In the genomic region with DNA sequence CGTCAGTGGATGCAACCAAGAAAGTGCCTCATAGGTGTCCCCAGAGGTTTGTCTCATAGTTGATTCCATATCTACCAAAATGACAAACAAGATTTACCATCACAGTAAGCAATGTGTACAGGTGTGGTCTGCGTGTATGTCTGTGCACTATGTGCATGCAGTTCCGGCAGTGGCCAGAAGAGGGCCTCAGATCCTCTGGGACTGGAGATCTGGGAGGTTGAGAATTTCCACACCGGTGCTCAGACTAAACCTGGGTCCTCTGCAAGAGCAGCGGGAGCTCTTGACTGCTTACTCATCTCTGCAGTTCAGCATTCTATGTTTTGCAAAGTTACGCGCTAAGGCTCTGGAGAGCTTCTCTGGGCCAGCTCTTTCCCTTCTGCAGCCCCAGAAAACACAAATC, we compare ENCODE assay signal across 19 mouse cellular contexts. TPM values are rescaled to one million over a fixed set of nuclear protein-coding genes. Genes with fewer than 3 reads are reported as not detected.
DNase-seq lines count a peak whose midpoint lies in the region; ATAC-seq and TF ChIP-seq lines count a peak whose summit lies in the region.
"Had no signal": no experiment of that assay in that cellular context is flagged by ENCODE, and none has a peak within 500 bp of the region (broad histone marks: within the 10 kb centered on the region; RNA-seq: fewer than 3 reads in every experiment).

No protein-coding gene starts in this region.

- no peak overlapping the region for H3K4me2 ChIP-seq in forebrain, postnatal 0 days (ENCODE audit: low read depth)
- no peak overlapping the region for H3K4me2 ChIP-seq in forebrain, embryonic 14.5 days (ENCODE audit: low read length)
- no peak overlapping the region for H3K4me2 ChIP-seq in midbrain, postnatal 0 days (ENCODE audit: low read depth, low read length, poor library complexity, severe bottlenecking)
- H3K4me2 ChIP-seq in midbrain, embryonic 11.5 days = no peak overlapping the region
- H3K4me2 ChIP-seq: embryonic facial prominence, embryonic 12.5 days; kidney, embryonic 15.5 days had no signal

- no peak for ATAC-seq in forebrain, postnatal 0 days
- no peak for ATAC-seq in forebrain, embryonic 14.5 days
- no peak for ATAC-seq in midbrain, postnatal 0 days (ENCODE audit: low FRiP score)
- ATAC-seq in midbrain, embryonic 11.5 days (ENCODE audit: low FRiP score) = no peak

- no peak for DNase-seq in forebrain, postnatal 0 days
- DNase-seq in forebrain, embryonic 14.5 days (ENCODE audit: low spot score) = no peak
- DNase-seq in midbrain, postnatal 0 days (ENCODE audit: low spot score) = no peak
- no peak for DNase-seq in midbrain, embryonic 11.5 days (ENCODE audit: low spot score, missing footprints)
- DNase-seq in splenic B cell, adult 2 months (ENCODE audit: low read depth, low spot score) = peak; percentile 24
- DNase-seq in urinary bladder, postnatal 36 days (ENCODE audit: low spot score in 2 of 2) = no peak
- DNase-seq in right cerebral cortex, postnatal 14 days = no peak
- DNase-seq: adrenal gland, adult 8-10 months; B cell, adult 2 months; cerebellum, adult 2 months; retina, postnatal 1 day; thymus, postnatal 36 days had no signal

- H3K27ac ChIP-seq in forebrain, postnatal 0 days (ENCODE audit: low read depth, low read length) = no peak overlapping the region
- no peak overlapping the region for H3K27ac ChIP-seq in forebrain, embryonic 14.5 days (ENCODE audit: low read depth, low read length)
- no peak overlapping the region for H3K27ac ChIP-seq in midbrain, postnatal 0 days (ENCODE audit: low read depth, low read length)
- no peak overlapping the region for H3K27ac ChIP-seq in midbrain, embryonic 11.5 days (ENCODE audit: low read depth, low read length)
- H3K27ac ChIP-seq in bone marrow macrophage, adult 2 months (ENCODE audit: insufficient read depth, low read depth, low read length) = no peak overlapping the region
- H3K27ac ChIP-seq: embryonic facial prominence, embryonic 12.5 days; kidney, embryonic 15.5 days; macrophage had no signal

- TF ChIP-seq POLR2A in bone marrow macrophage, adult 2 months (IDR thresholded peaks at IDR 0.05; ENCODE audit: borderline replicate concordance, low read depth, low read length) = no peak

- H3K36me3 ChIP-seq in forebrain, postnatal 0 days (ENCODE audit: insufficient read depth) = no peaks in the 10 kb centered on the region
- no peaks in the 10 kb centered on the region for H3K36me3 ChIP-seq in forebrain, embryonic 14.5 days (ENCODE audit: control insufficient read depth, insufficient read depth, low read length)
- H3K36me3 ChIP-seq in midbrain, postnatal 0 days (ENCODE audit: insufficient read depth, low read length) = no peaks in the 10 kb centered on the region
- H3K36me3 ChIP-seq in midbrain, embryonic 11.5 days (ENCODE audit: control insufficient read depth, insufficient read depth, low read length) = no peaks in the 10 kb centered on the region
- no peaks in the 10 kb centered on the region for H3K36me3 ChIP-seq in splenic B cell, adult 2 months (ENCODE audit: control insufficient read depth, insufficient read depth, low read length, poor library complexity, severe bottlenecking)
- H3K36me3 ChIP-seq: embryonic facial prominence, embryonic 12.5 days; kidney, embryonic 15.5 days had no signal

- H3K27me3 ChIP-seq in forebrain, postnatal 0 days (ENCODE audit: insufficient read depth, low read length) = no peaks in the 10 kb centered on the region
- no peaks in the 10 kb centered on the region for H3K27me3 ChIP-seq in forebrain, embryonic 14.5 days (replicated peaks; ENCODE audit: control insufficient read depth, insufficient read depth, low read length)
- H3K27me3 ChIP-seq in midbrain, postnatal 0 days (ENCODE audit: insufficient read depth, low read length) = no peaks in the 10 kb centered on the region
- H3K27me3 ChIP-seq in midbrain, embryonic 11.5 days (ENCODE audit: control insufficient read depth, insufficient read depth, low read length) = no peaks in the 10 kb centered on the region
- H3K27me3 ChIP-seq in splenic B cell, adult 2 months (ENCODE audit: control insufficient read depth, insufficient read depth, low read length, poor library complexity, severe bottlenecking) = no peaks in the 10 kb centered on the region

- no peak overlapping the region for H3K4me3 ChIP-seq in forebrain, postnatal 0 days (ENCODE audit: low read depth, low read length)
- H3K4me3 ChIP-seq in forebrain, embryonic 14.5 days (ENCODE audit: low read depth, low read length) = no peak overlapping the region
- no peak overlapping the region for H3K4me3 ChIP-seq in midbrain, postnatal 0 days (ENCODE audit: low read depth, low read length)
- no peak overlapping the region for H3K4me3 ChIP-seq in midbrain, embryonic 11.5 days (ENCODE audit: low read depth, low read length)
- H3K4me3 ChIP-seq in bone marrow macrophage, adult 2 months (ENCODE audit: insufficient read depth, low read length) = no peak overlapping the region
- H3K4me3 ChIP-seq: embryonic facial prominence, embryonic 12.5 days; kidney, embryonic 15.5 days; myocyte had no signal

- WGBS in forebrain, postnatal 0 days = 91% methylated on average over 7 of the region's 7 CpGs
- WGBS in forebrain, embryonic 14.5 days = 90% methylated on average over 7 of the region's 7 CpGs
- 87% methylated on average over 7 of the region's 7 CpGs for WGBS in midbrain, postnatal 0 days
- 92% methylated on average over 7 of the region's 7 CpGs for WGBS in midbrain, embryonic 11.5 days

- no peaks in the 10 kb centered on the region for H3K4me1 ChIP-seq in forebrain, postnatal 0 days (ENCODE audit: insufficient read depth)
- H3K4me1 ChIP-seq in forebrain, embryonic 14.5 days (ENCODE audit: control insufficient read depth, insufficient read depth, low read length) = no peaks in the 10 kb centered on the region
- H3K4me1 ChIP-seq in midbrain, postnatal 0 days (ENCODE audit: insufficient read depth, low read length) = no peaks in the 10 kb centered on the region
- no peaks in the 10 kb centered on the region; the same call in 1 of the 2 replicates for H3K4me1 ChIP-seq in midbrain, embryonic 11.5 days (ENCODE audit: control insufficient read depth, insufficient read depth, low read length)
- H3K4me1 ChIP-seq in bone marrow macrophage, adult 2 months (ENCODE audit: control insufficient read depth, insufficient read depth, low read length) = peaks cover 23% of the 10 kb centered on the region

- H3K9me3 ChIP-seq in forebrain, postnatal 0 days (ENCODE audit: low read length) = no peaks in the 10 kb centered on the region
- H3K9me3 ChIP-seq in forebrain, embryonic 14.5 days (replicated peaks; ENCODE audit: control insufficient read depth, low read length) = 0 out of 2 replicates have a peak, but pooled peaks cover 2% of the 10 kb centered on the region
- no peaks in the 10 kb centered on the region for H3K9me3 ChIP-seq in midbrain, postnatal 0 days (ENCODE audit: low read length)
- no peaks in the 10 kb centered on the region for H3K9me3 ChIP-seq in midbrain, embryonic 11.5 days (ENCODE audit: control insufficient read depth, low read length)
- H3K9me3 ChIP-seq: embryonic facial prominence, embryonic 12.5 days; kidney, embryonic 15.5 days had no signal

- no peak overlapping the region for H3K9ac ChIP-seq in forebrain, postnatal 0 days
- no peak overlapping the region for H3K9ac ChIP-seq in forebrain, embryonic 14.5 days (ENCODE audit: low read length)
- H3K9ac ChIP-seq in midbrain, postnatal 0 days (replicated peaks; ENCODE audit: low read length, poor library complexity, severe bottlenecking) = no peak overlapping the region
- H3K9ac ChIP-seq in midbrain, embryonic 11.5 days (ENCODE audit: low read length) = no peak overlapping the region
- H3K9ac ChIP-seq: embryonic facial prominence, embryonic 12.5 days; kidney, embryonic 15.5 days had no signal

- peak; percentile 36; the same call in 1 of the 2 replicates for TF ChIP-seq CTCF in forebrain, postnatal 0 days (IDR thresholded peaks at IDR 0.05; ENCODE audit: low read depth)
- peak; percentile 47 for TF ChIP-seq CTCF in midbrain, postnatal 0 days (IDR thresholded peaks at IDR 0.05)
- TF ChIP-seq CTCF in bone marrow macrophage, adult 2 months (IDR thresholded peaks at IDR 0.05; ENCODE audit: low read depth, low read length) = peak; percentile 36; the same call in 1 of the 2 replicates

RNA-seq across cellular contexts. Expression of gene Gtf3c5, which starts 13.4 kb away (rescaled TPM):
- 26.9 and 33.3 TPM in 2 replicates for total RNA-seq in forebrain, postnatal 0 days (2014; rRNA removed)
- polyA plus RNA-seq in forebrain, postnatal 0 days (2015; fragmentation: Nextera tagmentation; extraction: Ambion mirVana) = 20.0 and 32.7 TPM in 2 replicates
- polyA plus RNA-seq in forebrain, embryonic 14.5 days (2014; fragmentation: Nextera tagmentation; extraction: Ambion mirVana) = 20.5 and 28.6 TPM in 2 replicates
- 23.3 and 26.7 TPM in 2 replicates for total RNA-seq in midbrain, postnatal 0 days (2014; rRNA removed)
- 29.3 and 33.5 TPM in 2 replicates for polyA plus RNA-seq in midbrain, postnatal 0 days (2015; fragmentation: Nextera tagmentation; extraction: Ambion mirVana)
- 38.8 and 40.5 TPM in 2 replicates for polyA plus RNA-seq in midbrain, embryonic 11.5 days (2014; fragmentation: Nextera tagmentation; extraction: Ambion mirVana)
- polyA plus RNA-seq in bone marrow macrophage, adult 2 months (2012; ENCODE audit: insufficient read depth, insufficient read length, missing spikeins) = 11.3 and 12.9 TPM in 2 replicates

RNA-seq across cellular contexts. Expression of gene Gfi1b, which starts 24.8 kb away (rescaled TPM):
- total RNA-seq in forebrain, postnatal 0 days (2014; rRNA removed) = not detected in 2 replicates
- not detected in 2 replicates for polyA plus RNA-seq in forebrain, postnatal 0 days (2015; fragmentation: Nextera tagmentation; extraction: Ambion mirVana)
- polyA plus RNA-seq in forebrain, embryonic 14.5 days (2014; fragmentation: Nextera tagmentation; extraction: Ambion mirVana) = 0.12 TPM in 1 of 2 replicates, not detected in the other
- total RNA-seq in midbrain, postnatal 0 days (2014; rRNA removed) = not detected in 2 replicates
- not detected in 2 replicates for polyA plus RNA-seq in midbrain, postnatal 0 days (2015; fragmentation: Nextera tagmentation; extraction: Ambion mirVana)
- polyA plus RNA-seq in midbrain, embryonic 11.5 days (2014; fragmentation: Nextera tagmentation; extraction: Ambion mirVana) = 2.8 and 3.3 TPM in 2 replicates
- polyA plus RNA-seq in bone marrow macrophage, adult 2 months (2012; ENCODE audit: insufficient read depth, insufficient read length, missing spikeins) = 0.55 TPM in 1 of 2 replicates, not detected in the other
- total RNA-seq: adrenal gland, adult 8-10 months; left cerebral cortex, postnatal 14 days had no signal
- polyA plus RNA-seq: myocyte had no signal

RNA-seq across cellular contexts. Expression of gene Cel, which starts 33.8 kb away (rescaled TPM):
- total RNA-seq in forebrain, postnatal 0 days (2014; rRNA removed) = not detected in 2 replicates
- polyA plus RNA-seq in forebrain, postnatal 0 days (2015; fragmentation: Nextera tagmentation; extraction: Ambion mirVana) = not detected in 2 replicates
- polyA plus RNA-seq in forebrain, embryonic 14.5 days (2014; fragmentation: Nextera tagmentation; extraction: Ambion mirVana) = not detected in 2 replicates
- not detected in 2 replicates for total RNA-seq in midbrain, postnatal 0 days (2014; rRNA removed)
- polyA plus RNA-seq in midbrain, postnatal 0 days (2015; fragmentation: Nextera tagmentation; extraction: Ambion mirVana) = not detected in 2 replicates
- polyA plus RNA-seq in midbrain, embryonic 11.5 days (2014; fragmentation: Nextera tagmentation; extraction: Ambion mirVana) = 0.07 TPM in 1 of 2 replicates, not detected in the other
- polyA plus RNA-seq in bone marrow macrophage, adult 2 months (2012; ENCODE audit: insufficient read depth, insufficient read length, missing spikeins) = not detected in 2 replicates
- total RNA-seq: adrenal gland, adult 8-10 months; left cerebral cortex, postnatal 14 days had no signal
- polyA plus RNA-seq: embryonic facial prominence, embryonic 12.5 days; heart, postnatal 0 days; macrophage; myocyte had no signal

RNA-seq across cellular contexts. Expression of gene Tsc1, which starts 44.0 kb away (rescaled TPM):
- total RNA-seq in forebrain, postnatal 0 days (2014; rRNA removed) = 35.4 and 43.4 TPM in 2 replicates
- 7.7 and 16.8 TPM in 2 replicates for polyA plus RNA-seq in forebrain, postnatal 0 days (2015; fragmentation: Nextera tagmentation; extraction: Ambion mirVana)
- 17.7 and 25.5 TPM in 2 replicates for polyA plus RNA-seq in forebrain, embryonic 14.5 days (2014; fragmentation: Nextera tagmentation; extraction: Ambion mirVana)
- total RNA-seq in midbrain, postnatal 0 days (2014; rRNA removed) = 41.3 and 42.9 TPM in 2 replicates
- polyA plus RNA-seq in midbrain, postnatal 0 days (2015; fragmentation: Nextera tagmentation; extraction: Ambion mirVana) = 19.5 and 22.9 TPM in 2 replicates
- 19.5 and 22.3 TPM in 2 replicates for polyA plus RNA-seq in midbrain, embryonic 11.5 days (2014; fragmentation: Nextera tagmentation; extraction: Ambion mirVana)
- 19.0 and 21.4 TPM in 2 replicates for polyA plus RNA-seq in bone marrow macrophage, adult 2 months (2012; ENCODE audit: insufficient read depth, insufficient read length, missing spikeins)
